ENCODE assay signal across 8 mouse cellular contexts in genomic region chr11:60700320-60701185, GRCm38 (mm10). TPM values are rescaled to one million over a fixed set of nuclear protein-coding genes. Genes with fewer than 3 reads are reported as not detected.
DNase-seq lines count a peak whose midpoint lies in the region; ATAC-seq and TF ChIP-seq lines count a peak whose summit lies in the region.

No protein-coding gene starts in this region.

- peak overlapping the region; percentile 82 for H3K4me2 ChIP-seq in heart, embryonic 14.5 days (ENCODE audit: low read length)

- no peaks in the 10 kb centered on the region for H3K27me3 ChIP-seq in heart, adult 2 months (ENCODE audit: control insufficient read depth, insufficient read depth, low read length)
- H3K27me3 ChIP-seq in heart, embryonic 14.5 days (ENCODE audit: control insufficient read depth, insufficient read depth, low read length): no peaks in the 10 kb centered on the region

- ATAC-seq in heart, embryonic 14.5 days (ENCODE audit: insufficient number of reproducible peaks, insufficient read depth, low FRiP score, low read depth): no peak

- H3K4me1 ChIP-seq in heart, adult 2 months (ENCODE audit: control insufficient read depth, insufficient read depth, low read length): peaks cover 4% of the 10 kb centered on the region
- peaks cover 15 to 21% of the 10 kb centered on the region in 2 experiments for H3K4me1 ChIP-seq in heart, embryonic 14.5 days (ENCODE audit: control insufficient read depth in 2 of 2, insufficient read depth in 2 of 2, low read length in 2 of 2)
- peaks cover 51% of the 10 kb centered on the region for H3K4me1 ChIP-seq in olfactory bulb, adult 2 months (ENCODE audit: control insufficient read depth, insufficient read depth, low read length)

- H3K27ac ChIP-seq in heart, adult 2 months: peak overlapping the region; percentile 84
- H3K27ac ChIP-seq in heart, embryonic 14.5 days (replicated peaks in 1 of 2; ENCODE audit: control insufficient read depth in 1 of 2, insufficient read depth in 1 of 2, low read depth in 2 of 2, low read length in 2 of 2): peak overlapping the region in 1 of 2 experiments; percentile 89; a peak in 2 of 4 replicates
- H3K27ac ChIP-seq in olfactory bulb, adult 2 months (ENCODE audit: insufficient read depth, low read depth, low read length): no peak overlapping the region

- H3K9me3 ChIP-seq in heart, embryonic 14.5 days (ENCODE audit: control insufficient read depth, low read length): no peaks in the 10 kb centered on the region

- H3K36me3 ChIP-seq in heart, adult 2 months (ENCODE audit: control insufficient read depth, insufficient read depth, low read length): no peaks in the 10 kb centered on the region
- peaks cover 28% of the 10 kb centered on the region for H3K36me3 ChIP-seq in heart, embryonic 14.5 days (ENCODE audit: control insufficient read depth, insufficient read depth, low read length)

- intact Hi-C loops in heart, adult 2 months (cut with DNase I): no loop called here

- H3K79me2 ChIP-seq in heart, adult 2 months (replicated peaks; ENCODE audit: control insufficient read depth, insufficient read depth, low read length): 0 out of 2 replicates have a peak, but pooled peaks cover 1% of the 10 kb centered on the region

- H3K4me3 ChIP-seq in heart, adult 2 months: peak overlapping the region; percentile 99
- peak overlapping the region; percentile 87 to 95 for H3K4me3 ChIP-seq in heart, embryonic 14.5 days (ENCODE audit: control insufficient read depth in 1 of 2, insufficient read depth in 1 of 2, low read depth in 1 of 2, low read length in 2 of 2)
- H3K4me3 ChIP-seq in olfactory bulb, adult 2 months (ENCODE audit: insufficient read depth, low read depth, low read length): peak overlapping the region; percentile 94

- peak overlapping the region; percentile 74 for H3K9ac ChIP-seq in heart, adult 2 months (ENCODE audit: low read depth, low read length)
- H3K9ac ChIP-seq in heart, embryonic 14.5 days (ENCODE audit: low read length): peak overlapping the region; percentile 94

- DNase-seq in heart, adult 2 months: peak; percentile 2 to 19
- DNase-seq in heart, adult 9 months (ENCODE audit: low spot score in 2 of 2): no peak
- DNase-seq in 416B (ENCODE audit: low read depth): peak; percentile 17
- peak; percentile 7 to 23 for DNase-seq in cerebellum, adult 18-20 months
- peak; percentile 12 for DNase-seq in liver
- DNase-seq in MN1 (ENCODE audit: low spot score): no peak

- no peak for TF ChIP-seq POLR2A in heart, adult 2 months (IDR thresholded peaks at IDR 0.05; ENCODE audit: insufficient read depth, low read depth, low read length)
- TF ChIP-seq POLR2A in olfactory bulb, adult 2 months (IDR thresholded peaks at IDR 0.05; ENCODE audit: insufficient read depth, low read depth, low read length): no peak

- TF ChIP-seq CTCF in heart, adult 2 months (IDR thresholded peaks at IDR 0.05): no peak
- no peak for TF ChIP-seq CTCF in olfactory bulb, adult 2 months (IDR thresholded peaks at IDR 0.05; ENCODE audit: insufficient read depth, low read depth, low read length)

- TF ChIP-seq EP300 in heart, adult 2 months (IDR thresholded peaks at IDR 0.05; ENCODE audit: insufficient read depth, low read depth, low read length): no peak

- WGBS in heart, adult 2 months: 32% methylated on average over 12 of the region's 12 CpGs
- 27% methylated on average over 12 of the region's 12 CpGs for WGBS in heart, embryonic 14.5 days
- WGBS in olfactory bulb, adult 2 months: 12% methylated on average over 12 of the region's 12 CpGs

RNA-seq across cellular contexts. Expression of gene Llgl1, which starts 1.0 kb away (rescaled TPM):
- 10 to 100 TPM; 11.1 TPM for total RNA-seq in heart, adult 2 months (2021)
- 23.5 and 25.9 TPM in 2 replicates for polyA plus RNA-seq in heart, adult 2 months (2012; rRNA removed)
- polyA plus RNA-seq in heart, embryonic 14.5 days (2014; fragmentation: Nextera tagmentation; extraction: Ambion mirVana): 32.5 and 34.0 TPM in 2 replicates
- polyA plus RNA-seq in olfactory bulb, adult 2 months (2012; ENCODE audit: insufficient read depth, insufficient read length, low replicate concordance, missing spikeins): not detected in 2 replicates

RNA-seq across cellular contexts. Expression of gene Flii, which starts 26.5 kb away (rescaled TPM):
- total RNA-seq in heart, adult 2 months (2021): 100 to 1,000 TPM; 127 to 130 TPM
- 152 and 168 TPM in 2 replicates for polyA plus RNA-seq in heart, adult 2 months (2012; rRNA removed)
- 74.7 and 80.1 TPM in 2 replicates for polyA plus RNA-seq in heart, embryonic 14.5 days (2014; fragmentation: Nextera tagmentation; extraction: Ambion mirVana)
- polyA plus RNA-seq in olfactory bulb, adult 2 months (2012; ENCODE audit: insufficient read depth, insufficient read length, low replicate concordance, missing spikeins): not detected in 2 replicates

RNA-seq across cellular contexts. Expression of gene Mief2, which starts 27.6 kb away (rescaled TPM):
- 10 to 100 TPM; 31.1 to 36.2 TPM for total RNA-seq in heart, adult 2 months (2021)
- polyA plus RNA-seq in heart, adult 2 months (2012; rRNA removed): 34.8 and 42.2 TPM in 2 replicates
- 17.0 and 19.0 TPM in 2 replicates for polyA plus RNA-seq in heart, embryonic 14.5 days (2014; fragmentation: Nextera tagmentation; extraction: Ambion mirVana)
- not detected in 2 replicates for polyA plus RNA-seq in olfactory bulb, adult 2 months (2012; ENCODE audit: insufficient read depth, insufficient read length, low replicate concordance, missing spikeins)

Comparison
In these comparisons a context has a peak if more than half of its experiments do, and no peak if none do; other contexts are left out.
1. DNase-seq: peak in heart, adult 2 months (2 of 2), 416B (single experiment), cerebellum, adult 18-20 months (2 of 2) and liver (single experiment); none in heart, adult 9 months (0 of 2) and MN1 (single experiment).
2. RNA of gene Mief2, which starts 27.6 kb away (polyA plus RNA-seq): 34.8 to 42.2 TPM in heart, adult 2 months and 17.0 to 19.0 TPM in heart, embryonic 14.5 days; not detected in olfactory bulb, adult 2 months; every median in the first group is over 10 times any median in the second.
3. Peak in every context shown above with its lines, with median percentiles within 50 percentile points of each other: H3K4me3 ChIP-seq.